Mouse (Mus musculus) hindbrain, postnatal 0 days (tissue): Measurements from ENCODE around the gene Inpp5e. TPM values are rescaled to one million over a fixed set of nuclear protein-coding genes. Genes with fewer than 3 reads are reported as not detected.

Experiments used
- ATAC-seq: fragments of 200-750 bp; cut with Nextera tagmentation; 2 replicates; pipeline ENCODE4 v1.8.0; 2017; ENCODE audit warnings: mild to moderate bottlenecking, moderate TSS enrichment, moderate library complexity
- DNase-seq: peaks from one replicate; pipeline ENCODE4 v3.0.0-alpha.2; 2015; ENCODE audit warnings: low spot score
- H3K27ac ChIP-seq: fragments of 300-500 bp; sonication (generic); 2 replicates; pipeline ENCODE4 v1.5.1; 2014; ENCODE audit warnings: mild to moderate bottlenecking
- H3K27me3 ChIP-seq: fragments of 300-500 bp; sonication (generic); 2 replicates; pipeline ENCODE4 v1.6.1; 2014; ENCODE audit warnings: low read length, mixed read lengths; ENCODE audit not compliant: insufficient read depth
- H3K36me3 ChIP-seq: fragments of 300-500 bp; sonication (generic); 2 replicates; pipeline ENCODE4 v1.6.1; 2014; ENCODE audit warnings: low read length, mixed read lengths; ENCODE audit not compliant: insufficient read depth
- H3K4me1 ChIP-seq: fragments of 300-500 bp; sonication (generic); 2 replicates; pipeline ENCODE4 v1.6.1; 2014; ENCODE audit warnings: antibody characterized with exemption, low read length, mixed read lengths; ENCODE audit not compliant: insufficient read depth
- H3K4me2 ChIP-seq: fragments of 300-500 bp; sonication (generic); 2 replicates; pipeline ENCODE4 v1.6.1; 2014; ENCODE audit warnings: low read depth, mild to moderate bottlenecking, low read length, moderate library complexity, mixed read lengths
- H3K4me3 ChIP-seq: fragments of 300-500 bp; sonication (generic); 2 replicates; pipeline ENCODE4 v1.5.1; 2014; ENCODE audit warnings: low read length
- H3K9ac ChIP-seq: fragments of 300-500 bp; sonication (generic); replicated peaks from 2 replicates; pipeline ENCODE4 v1.6.1; 2014; ENCODE audit warnings: mild to moderate bottlenecking, low read length, moderate library complexity, mixed read lengths
- H3K9me3 ChIP-seq: fragments of 300-500 bp; sonication (generic); 2 replicates; pipeline ENCODE4 v1.6.1; 2016; ENCODE audit warnings: low read length, mixed read lengths
- CTCF ChIP-seq: IDR thresholded peaks from 2 replicates; pipeline ENCODE4 v1.5.1; 2016; ENCODE audit warnings: antibody characterized with exemption, control low read depth, low read depth
- WGBS: fragments of 180-500 bp; shearing (Covaris S2); extraction: QIAGEN DNeasy Blood & Tissue Kit; methylation state at CpG from one replicate; pipeline ENCODE4 v1.1.7; 2014; 5-methylcytosine and 5-hydroxymethylcytosine counted together
- polyA plus RNA-seq: library from polyadenylated mRNA; unstranded; fragments of >200 nt; fragmentation: Nextera tagmentation; extraction: Ambion mirVana; gene quantifications from 2 replicates; pipeline ENCODE4 v1.2.1, GENCODE M21; 2015
- total RNA-seq: library from RNA; depleted of rRNA; stranded (reverse); fragments of >200 nt; gene quantifications from 2 replicates; pipeline ENCODE4 v1.2.3, GENCODE M21; 2014

Inpp5e gene
- total and polyA plus RNA-seq, 2 experiments from 2014 or later = 16.3 to 40.6 TPM

DNA sequence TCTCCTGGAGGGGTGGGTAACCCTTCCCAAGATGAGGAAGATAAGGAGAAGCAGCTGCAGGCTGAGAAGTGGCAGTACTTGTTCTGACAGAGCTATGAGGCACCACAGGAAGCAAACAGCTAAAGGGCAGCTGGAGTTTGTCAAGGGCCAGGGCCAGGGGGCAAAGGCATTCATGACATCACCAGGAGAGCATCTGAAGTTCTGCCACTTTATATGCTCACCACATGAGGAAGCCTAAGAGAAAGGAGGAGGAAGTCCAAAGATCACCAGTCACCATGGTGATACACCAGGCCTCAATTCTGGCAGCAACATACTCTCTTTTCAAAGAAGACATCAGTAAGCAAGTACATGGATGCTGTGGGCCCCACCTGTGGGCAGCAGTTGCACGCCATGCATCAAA, 14.1 kb upstream of the Inpp5e start:
- 76% methylated on average over 1 of the region's 1 CpGs for WGBS
- peaks cover 66% of the 10 kb centered on the region for H3K36me3 ChIP-seq
- no peak overlapping the region for H3K27ac ChIP-seq
- H3K4me2 ChIP-seq = no peak overlapping the region
- no peak for TF ChIP-seq CTCF
- DNase-seq (no peak), ATAC-seq (no peak)
- no peak overlapping the region for H3K4me3 ChIP-seq
- H3K4me1 ChIP-seq = no peaks in the 10 kb centered on the region
- no peak overlapping the region for H3K9ac ChIP-seq
- no peaks in the 10 kb centered on the region for H3K9me3 ChIP-seq
- no peaks in the 10 kb centered on the region for H3K27me3 ChIP-seq

DNA sequence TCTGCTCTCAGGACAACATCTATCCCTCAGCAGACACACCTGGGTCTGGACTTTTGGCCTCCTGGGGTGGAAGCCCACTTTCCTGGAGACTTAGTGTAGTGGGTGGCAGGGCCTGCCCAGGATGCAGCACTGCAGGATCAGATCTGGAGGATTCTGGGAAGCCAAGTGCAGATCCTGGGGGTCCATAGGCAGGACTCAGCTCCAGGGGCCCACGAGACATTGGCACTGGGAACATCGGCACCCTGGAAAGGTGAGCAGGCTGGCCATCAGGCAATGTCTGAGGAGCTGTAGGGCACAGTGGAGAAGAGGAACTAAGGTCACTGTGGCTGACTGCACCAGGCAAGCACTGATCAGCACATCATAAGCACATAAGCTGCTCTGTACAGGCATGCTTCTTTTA, 13.0 kb upstream of the Inpp5e start:
- no peak overlapping the region for H3K9ac ChIP-seq
- H3K4me2 ChIP-seq = no peak overlapping the region
- DNase-seq = no peak
- no peak overlapping the region for H3K4me3 ChIP-seq
- TF ChIP-seq CTCF = no peak
- no peak for ATAC-seq
- H3K9me3 ChIP-seq = no peaks in the 10 kb centered on the region
- no peaks in the 10 kb centered on the region for H3K27me3 ChIP-seq
- WGBS = 96% methylated on average over 2 of the region's 2 CpGs
- H3K36me3 ChIP-seq = peaks cover 67% of the 10 kb centered on the region
- no peaks in the 10 kb centered on the region for H3K4me1 ChIP-seq
- no peak overlapping the region for H3K27ac ChIP-seq

DNA sequence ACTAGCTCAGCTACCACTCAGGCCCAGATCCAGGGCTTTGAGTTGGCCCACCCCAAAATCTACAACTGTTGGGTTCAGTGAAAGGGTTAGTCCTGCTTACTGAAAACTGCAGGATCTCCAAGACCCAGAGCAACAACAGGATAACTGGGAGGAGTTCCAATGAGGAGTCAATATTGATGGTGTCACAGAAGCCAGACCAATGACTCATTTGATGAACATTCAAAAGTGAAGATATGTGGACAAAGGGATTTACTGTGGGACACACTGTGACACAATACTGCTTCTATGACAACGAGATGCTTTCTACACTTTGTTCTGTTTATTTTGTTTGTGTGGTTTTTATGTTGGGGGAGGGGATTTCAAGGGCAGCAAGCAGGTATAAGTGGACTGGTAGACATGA, 9.1 kb upstream of the Inpp5e start:
- no peak overlapping the region for H3K9ac ChIP-seq
- H3K4me2 ChIP-seq = no peak overlapping the region
- H3K9me3 ChIP-seq = no peaks in the 10 kb centered on the region
- H3K4me3 ChIP-seq = no peak overlapping the region
- H3K27me3 ChIP-seq = no peaks in the 10 kb centered on the region
- peaks cover 66% of the 10 kb centered on the region for H3K36me3 ChIP-seq
- ATAC-seq = no peak
- WGBS = 96% methylated on average over 1 of the region's 1 CpGs
- no peak for TF ChIP-seq CTCF
- DNase-seq = no peak
- no peaks in the 10 kb centered on the region for H3K4me1 ChIP-seq
- H3K27ac ChIP-seq = no peak overlapping the region

DNA sequence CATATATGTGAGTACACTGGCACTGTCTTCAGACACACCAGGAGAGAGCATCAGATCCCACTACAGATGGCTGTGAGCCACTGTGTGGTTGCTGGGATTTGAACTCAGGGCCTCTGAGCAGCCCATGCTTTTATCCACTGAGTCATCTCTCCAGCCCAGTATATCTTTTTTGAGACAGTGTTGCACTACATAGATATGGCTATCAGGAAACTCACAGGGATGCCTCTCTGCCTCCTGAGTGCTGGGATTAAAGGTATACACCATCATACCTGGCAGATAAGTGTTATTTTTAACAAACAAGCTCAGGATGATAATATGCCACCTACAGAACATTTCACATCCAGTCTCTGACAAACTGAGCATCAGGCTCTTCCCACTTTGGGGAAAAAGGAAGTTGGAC, 8.1 kb upstream of the Inpp5e start:
- ATAC-seq (no peak), DNase-seq (no peak)
- H3K4me2 ChIP-seq = no peak overlapping the region
- no peak for TF ChIP-seq CTCF
- H3K27ac ChIP-seq = no peak overlapping the region
- H3K9me3 ChIP-seq = no peaks in the 10 kb centered on the region
- peaks cover 63% of the 10 kb centered on the region for H3K36me3 ChIP-seq
- H3K27me3 ChIP-seq = no peaks in the 10 kb centered on the region
- no peak overlapping the region for H3K4me3 ChIP-seq
- H3K9ac ChIP-seq = no peak overlapping the region
- no peaks in the 10 kb centered on the region for H3K4me1 ChIP-seq

DNA sequence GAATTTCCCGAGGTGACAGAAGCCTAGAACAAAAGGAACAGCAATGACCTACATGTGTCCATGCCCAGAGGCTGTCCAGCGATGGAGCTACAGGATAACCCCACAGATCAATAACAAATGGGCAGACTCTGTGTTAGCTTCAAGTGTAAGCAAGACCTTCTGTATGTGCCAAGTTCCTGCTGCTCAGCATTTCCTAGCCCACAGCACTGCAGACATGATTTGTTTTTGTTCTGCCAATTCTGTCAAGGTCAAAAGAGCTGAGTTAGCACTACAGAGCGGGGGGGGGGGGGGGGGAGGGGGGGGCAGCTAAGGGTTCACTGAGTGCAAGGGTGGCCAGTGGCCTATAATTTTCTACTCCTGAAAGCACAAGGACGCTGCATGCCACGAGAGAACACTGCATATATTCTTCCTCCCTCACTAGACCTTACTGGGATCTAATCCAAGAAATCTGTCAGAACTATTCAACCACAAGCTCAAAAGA, 2.0 kb upstream of the Inpp5e start:
- Histone ChIP-seq H3K4me3 (no peak overlapping the region), H3K27ac (peak overlapping the region; percentile 41; the same call in 1 of the 2 replicates), H3K9ac (no peak overlapping the region), H3K27me3 (no peaks in the 10 kb centered on the region), H3K4me1 (peaks cover 32% of the 10 kb centered on the region), H3K9me3 (no peaks in the 10 kb centered on the region), H3K36me3 (peaks cover 45% of the 10 kb centered on the region), H3K4me2 (no peak overlapping the region)
- WGBS = 44% methylated on average over 4 of the region's 5 CpGs
- ATAC-seq = no peak
- DNase-seq = peak; percentile 29
- TF ChIP-seq CTCF = no peak

GRCm38 (mm10) chr2:26410091-26410490, 1.1 kb upstream of the Inpp5e start:
- H3K27me3 ChIP-seq = no peaks in the 10 kb centered on the region
- H3K36me3 ChIP-seq = peaks cover 36% of the 10 kb centered on the region
- no peaks in the 10 kb centered on the region for H3K9me3 ChIP-seq
- no peak for TF ChIP-seq CTCF
- 62% methylated on average over 5 of the region's 5 CpGs for WGBS
- peak overlapping the region; percentile 41; the same call in 1 of the 2 replicates for H3K27ac ChIP-seq
- ATAC-seq (no peak), DNase-seq (no peak)
- H3K4me3 ChIP-seq = no peak overlapping the region
- no peak overlapping the region for H3K9ac ChIP-seq
- H3K4me2 ChIP-seq = no peak overlapping the region
- H3K4me1 ChIP-seq = peaks cover 35% of the 10 kb centered on the region

DNA sequence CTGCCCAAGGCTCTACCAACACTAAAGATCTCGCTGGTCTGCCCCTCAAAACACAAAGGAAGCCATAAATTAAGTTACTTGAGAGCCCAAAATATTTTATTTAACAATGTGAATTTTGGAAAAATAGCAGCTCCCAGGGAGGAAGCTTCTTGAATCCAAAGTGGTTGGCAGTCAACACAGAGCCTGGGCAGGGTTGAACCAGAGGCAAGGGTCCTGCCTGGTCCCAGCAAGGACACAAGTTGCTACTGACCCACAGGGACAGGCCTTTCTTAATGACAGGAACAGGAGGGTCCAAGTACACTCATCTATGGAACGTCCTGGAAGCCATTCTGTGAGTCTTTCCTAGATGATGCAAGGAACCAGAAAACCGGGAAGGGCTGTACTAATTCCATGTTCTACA, 359 bp upstream of the Inpp5e start:
- peak overlapping the region; percentile 98 for H3K4me2 ChIP-seq
- WGBS = 61% methylated on average over 3 of the region's 3 CpGs
- no peak for TF ChIP-seq CTCF
- no peak; the same call in 1 of the 2 replicates for ATAC-seq
- H3K9ac ChIP-seq = 0 out of 2 replicates have a peak overlapping the region, but pooled peaks have one; percentile 80
- H3K9me3 ChIP-seq = no peaks in the 10 kb centered on the region
- H3K27me3 ChIP-seq = no peaks in the 10 kb centered on the region
- peaks cover 31% of the 10 kb centered on the region for H3K36me3 ChIP-seq
- no peak overlapping the region for H3K27ac ChIP-seq
- H3K4me3 ChIP-seq = peak overlapping the region; percentile 79
- DNase-seq = no peak
- H3K4me1 ChIP-seq = peaks cover 35% of the 10 kb centered on the region
